Mouse (Mus musculus): ENCODE data around the gene Zfp810.
"Not testable (repeated sequence)": the region's sequence is repeated elsewhere in the genome, so short reads cannot be mapped to it uniquely, and the experiment has no call there.

Zfp810 gene

DNA sequence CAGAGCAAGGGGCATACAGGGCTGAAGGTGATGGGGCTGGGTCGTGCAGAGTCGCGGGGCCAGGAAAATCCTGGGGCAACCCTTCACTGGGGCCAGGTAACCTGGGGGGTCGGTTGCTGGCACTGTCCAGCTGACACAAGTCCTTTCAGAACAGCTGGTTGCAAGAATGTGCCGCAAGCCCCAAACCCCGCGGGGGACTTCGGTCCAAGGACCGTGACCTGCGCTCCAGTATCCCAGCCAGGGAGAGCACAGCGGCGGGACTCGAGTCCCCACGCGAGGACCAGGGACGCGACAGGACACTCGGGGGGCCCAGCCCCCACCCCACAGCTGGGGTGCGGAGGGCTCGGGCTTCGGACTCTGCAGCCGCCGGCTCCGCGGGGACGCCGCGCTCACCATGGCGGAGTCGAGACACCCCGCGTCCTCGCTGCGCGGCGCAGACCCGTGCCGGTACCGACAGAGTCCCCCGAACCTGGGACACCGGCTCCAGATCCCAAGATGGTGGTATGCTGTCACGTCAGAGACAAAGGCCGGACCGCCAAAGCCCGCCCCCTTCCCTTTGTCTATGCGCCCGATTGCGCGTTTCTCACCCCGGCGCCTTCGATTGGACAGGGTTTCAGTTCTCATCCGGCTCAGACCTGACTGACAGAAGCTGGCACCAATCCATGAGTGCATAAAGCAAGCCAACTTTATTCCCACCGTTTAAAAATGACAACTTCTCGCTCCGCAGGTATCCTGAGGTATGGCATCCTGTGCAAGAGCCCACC lies at the start of gene Zfp810:
TSS of gene Zfp810 (minus strand) at position 493 of the 764 bp plus-strand sequence.
- peak; percentile 96 for DNase-seq

DNA sequence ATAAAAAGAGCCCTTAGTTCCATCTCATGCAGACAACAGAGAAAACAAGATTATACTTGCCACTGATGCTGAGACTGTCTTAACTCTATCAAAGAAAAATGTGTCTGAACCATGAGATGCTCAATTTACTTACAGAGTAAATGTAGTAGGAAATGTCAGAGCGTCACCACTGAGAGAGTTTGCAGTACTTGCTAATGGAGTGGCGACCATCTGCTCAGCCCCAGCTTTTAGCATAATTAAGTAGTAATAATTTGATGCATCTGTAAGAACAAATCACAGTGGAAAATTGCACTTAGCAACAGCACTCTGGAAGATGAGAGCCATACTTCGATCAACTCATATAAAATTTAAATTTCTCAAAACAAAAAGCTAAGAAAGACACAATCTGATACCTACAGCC lies 48.5 kb upstream of the Zfp810 start:
- DNase-seq = no peak

DNA sequence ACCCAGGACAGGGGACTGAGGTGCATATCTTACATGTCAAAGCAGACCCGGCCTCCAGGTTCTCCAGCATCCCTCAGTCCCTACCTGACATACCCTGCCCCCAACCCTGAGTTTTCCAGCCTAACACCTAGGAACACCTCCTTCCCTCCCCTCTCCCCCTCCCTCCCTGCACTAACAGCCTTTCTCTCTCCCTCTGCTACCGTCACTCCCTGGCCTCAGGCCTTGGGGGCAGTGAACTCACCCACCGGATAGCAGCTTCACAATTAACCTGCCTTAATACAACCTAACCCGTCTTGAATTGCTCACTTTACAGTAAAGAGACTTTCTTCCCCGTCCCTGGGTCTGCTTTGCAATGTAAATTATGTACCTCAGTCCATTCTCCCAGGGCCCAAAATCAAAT lies 46.5 kb upstream of the Zfp810 start:
- DNase-seq = no peak

DNA sequence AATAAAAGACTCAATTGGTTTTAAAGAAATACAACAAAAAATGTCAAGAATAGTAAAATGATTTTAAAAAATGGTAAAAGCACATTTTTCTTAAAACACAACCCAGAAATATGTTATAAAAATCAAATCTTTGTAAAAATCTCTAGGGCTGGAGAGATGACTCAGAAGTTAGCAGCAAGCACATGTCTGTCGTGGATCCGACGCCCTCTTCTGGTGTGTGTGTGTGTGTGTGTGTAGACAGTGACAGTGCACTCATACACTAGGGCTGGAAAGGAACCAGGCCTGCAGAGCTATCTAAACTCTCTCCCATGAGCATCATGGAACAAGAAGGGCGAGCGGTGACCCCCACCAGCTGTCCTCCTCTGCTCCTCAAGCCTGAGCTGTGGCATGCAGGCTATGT lies 46.0 kb upstream of the Zfp810 start:
- peak in 1 of 2 experiments; percentile 29 for DNase-seq

DNA sequence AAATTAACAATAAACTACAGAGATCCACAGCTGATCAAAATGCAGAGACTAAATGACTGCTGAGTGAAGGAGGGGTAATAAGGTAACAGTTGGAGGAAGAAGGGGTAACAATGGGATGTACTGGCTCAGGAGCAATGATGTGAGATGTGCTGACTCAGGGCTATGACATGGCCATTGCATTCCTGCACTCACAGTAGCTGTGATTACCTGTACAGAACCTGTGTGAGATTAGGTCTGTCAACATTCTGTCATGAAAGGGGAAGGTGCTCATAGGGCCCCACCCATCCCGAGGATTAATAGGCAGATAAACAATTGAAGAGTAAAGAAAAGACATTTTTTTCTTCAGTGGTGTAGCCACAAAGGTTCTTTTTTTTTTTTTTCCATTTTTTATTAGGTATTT lies 32.9 kb upstream of the Zfp810 start:
- DNase-seq = no peak

DNA sequence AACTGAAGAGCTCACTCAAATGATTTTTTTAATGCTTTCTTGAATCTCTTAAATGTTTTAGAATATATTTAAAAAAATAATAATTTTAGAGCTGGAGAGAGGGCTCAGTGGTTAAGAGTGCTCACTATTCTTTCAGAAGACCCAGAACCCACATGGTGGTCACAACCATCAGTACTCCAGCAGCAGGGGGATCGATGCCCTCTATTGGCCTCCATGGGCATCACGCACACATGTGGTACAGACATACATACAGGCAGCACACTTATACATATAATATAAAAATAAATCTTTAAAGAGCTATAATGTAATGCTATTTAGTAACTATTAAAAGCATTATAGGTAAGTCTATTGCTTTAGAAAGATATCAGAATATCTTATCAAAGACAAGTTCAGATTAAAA lies 29.8 kb upstream of the Zfp810 start:
- DNase-seq = no peak

DNA sequence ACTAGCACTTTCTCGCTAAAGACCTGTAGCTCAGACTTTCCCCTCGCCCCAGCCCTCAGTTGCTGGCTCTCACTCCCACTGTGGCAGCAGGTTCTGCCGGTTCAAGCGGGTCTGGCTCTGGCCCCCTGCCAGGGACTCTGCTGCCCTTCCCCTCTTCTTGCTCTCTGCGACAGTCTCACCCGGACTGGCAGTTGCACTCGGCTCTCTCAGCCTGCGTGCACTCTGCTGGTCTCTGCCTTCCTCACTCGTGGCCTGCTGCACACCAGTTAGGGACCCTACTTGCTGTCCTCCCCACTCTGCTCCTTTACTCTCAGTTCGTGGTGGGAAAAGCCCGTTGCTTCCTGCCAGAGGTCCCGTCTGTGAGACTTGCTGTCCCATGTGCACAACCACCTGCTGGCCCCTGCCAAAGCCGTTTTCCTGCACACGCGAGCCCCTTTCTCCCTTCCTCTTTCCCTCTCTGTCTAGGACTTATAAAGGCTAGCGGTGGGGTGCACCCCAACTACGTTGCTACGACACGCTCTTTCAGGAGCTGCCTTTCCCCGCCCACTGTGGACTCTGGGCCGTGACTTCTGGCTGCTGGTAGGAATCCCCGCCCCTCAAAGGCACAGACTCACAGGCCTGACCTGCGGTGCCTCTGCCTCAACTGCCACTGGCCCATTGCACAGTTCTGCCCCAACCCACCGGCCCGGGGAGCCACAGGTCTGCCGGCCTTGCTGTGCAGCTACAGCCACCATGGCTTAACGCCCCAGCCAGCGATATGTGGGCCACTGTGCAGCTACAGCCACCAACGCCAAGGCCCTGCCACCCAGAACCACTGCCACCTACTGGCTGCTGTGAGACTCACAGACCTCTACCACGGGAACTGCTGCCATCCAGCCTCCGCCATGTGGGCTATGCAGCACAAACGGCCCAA lies 20.3 kb upstream of the Zfp810 start:
- DNase-seq = peak; percentile 90 to 94

DNA sequence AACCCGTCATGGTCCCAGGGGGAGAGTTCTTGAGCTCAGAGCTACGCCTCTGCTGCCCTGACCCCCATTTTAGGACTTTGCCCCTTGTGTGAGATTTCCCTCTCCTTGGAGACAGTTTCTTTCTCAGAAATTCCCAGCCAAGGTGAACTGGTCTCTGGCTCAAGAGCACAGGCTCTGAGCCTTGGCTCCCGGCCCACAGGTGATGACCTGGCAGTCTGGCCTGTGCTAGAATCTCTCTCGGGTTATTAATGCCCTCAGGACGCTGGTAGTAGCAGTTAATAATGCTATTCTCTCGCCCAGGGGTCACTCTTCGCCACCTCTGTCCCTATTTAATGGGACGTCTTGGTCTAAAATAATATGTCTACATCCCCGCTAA lies 19.6 kb upstream of the Zfp810 start:
- DNase-seq = peak; percentile 48 to 64

DNA sequence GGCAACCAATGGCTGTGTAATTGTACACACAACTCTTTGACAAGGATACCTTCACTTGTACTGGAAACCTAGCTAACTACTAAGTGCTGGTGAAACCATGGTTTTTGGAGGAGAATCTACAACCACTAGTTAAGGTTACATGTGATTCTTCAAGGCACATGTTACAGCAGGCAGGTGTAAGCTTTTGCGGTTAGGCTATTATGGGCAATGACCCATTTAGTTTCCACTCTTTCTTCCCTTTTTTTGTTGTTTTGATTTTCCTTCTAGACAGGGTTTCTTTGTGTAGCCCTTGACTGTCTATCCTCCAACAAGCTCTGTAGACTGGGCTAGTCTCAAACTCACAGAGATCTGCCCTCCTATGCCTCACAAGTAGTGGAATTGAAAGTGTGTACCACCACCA lies 17.1 kb upstream of the Zfp810 start:
- DNase-seq = no peak

DNA sequence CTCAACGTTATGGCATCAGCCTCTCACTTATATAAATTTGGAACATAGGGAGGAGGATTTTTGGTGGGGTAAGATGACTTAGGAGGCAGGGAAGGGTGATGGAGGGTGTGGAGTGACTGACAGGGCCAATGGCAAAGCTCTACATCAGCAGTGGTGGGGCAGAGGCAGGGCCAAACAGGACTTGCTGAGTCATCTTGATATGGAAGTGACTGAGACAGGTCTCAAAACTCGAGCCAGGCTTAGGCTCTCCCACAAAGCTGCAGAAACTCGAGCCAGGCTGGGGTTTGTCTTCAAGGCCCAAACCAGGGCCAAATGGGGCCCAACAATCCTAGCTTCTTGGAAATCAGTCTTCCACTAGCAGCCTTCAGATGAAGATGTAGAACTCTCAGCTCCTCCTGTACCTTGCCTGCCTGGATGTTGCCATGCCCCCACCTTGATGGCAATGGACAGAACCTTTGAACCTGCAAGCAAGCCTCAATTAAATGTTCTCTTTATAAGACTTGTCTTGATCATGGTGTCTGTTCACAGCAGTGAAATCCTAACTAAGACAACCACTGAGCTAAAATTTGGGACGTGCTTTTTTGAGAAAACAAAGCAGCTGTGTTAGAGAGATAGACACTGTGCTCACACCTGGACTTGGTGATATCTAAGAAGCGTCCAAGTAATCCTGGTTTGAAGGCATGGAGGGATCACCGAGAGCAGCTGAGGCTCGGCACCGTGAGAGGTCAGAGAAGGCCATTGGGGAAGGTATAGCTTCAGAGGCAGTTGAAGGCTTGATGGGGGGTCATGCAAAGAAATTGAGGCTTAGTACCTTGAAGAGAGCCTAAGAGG lies 15.1 kb upstream of the Zfp810 start:
- no peak for DNase-seq

DNA sequence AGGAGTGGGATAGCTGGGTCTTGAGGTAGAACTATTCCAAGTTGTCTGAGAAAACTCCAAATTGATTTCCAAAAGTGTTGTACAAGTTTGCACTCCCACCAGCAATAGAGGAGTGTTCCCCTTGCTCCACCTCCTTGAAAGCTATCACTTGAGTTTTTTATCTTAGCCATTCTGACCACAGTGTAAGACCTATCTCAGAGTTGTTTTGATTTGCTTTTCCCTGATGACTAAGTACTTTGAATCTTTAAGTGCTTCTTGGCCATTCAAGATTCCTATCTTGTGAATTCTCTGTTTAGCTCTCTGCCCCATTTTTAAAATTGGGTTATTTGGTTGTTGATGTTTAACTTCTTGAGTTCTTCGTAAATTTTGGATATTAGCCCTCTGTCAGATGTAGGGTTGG lies 11.7 kb upstream of the Zfp810 start:
- no peak for DNase-seq

DNA sequence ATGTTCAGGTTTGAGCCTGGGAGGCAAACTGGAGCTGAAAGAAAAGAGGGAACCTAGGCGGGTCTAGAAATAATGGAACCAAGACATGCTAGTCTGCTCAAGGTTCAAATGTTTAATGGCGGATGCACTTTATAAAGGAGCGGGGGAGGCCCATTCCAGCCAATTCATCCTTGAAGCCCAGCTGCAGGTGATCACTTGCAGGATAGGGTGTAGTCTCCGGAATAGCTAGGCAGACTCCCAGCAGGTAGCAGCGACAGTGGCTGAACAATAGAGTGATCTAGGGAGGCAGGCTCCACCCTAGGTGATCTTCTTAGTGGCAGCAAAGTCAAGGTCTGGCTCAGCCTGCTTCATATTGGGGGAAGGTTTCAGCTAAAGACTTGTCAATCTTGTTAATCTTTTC lies 8.6 kb upstream of the Zfp810 start:
- not testable (repeated sequence) for DNase-seq

DNA sequence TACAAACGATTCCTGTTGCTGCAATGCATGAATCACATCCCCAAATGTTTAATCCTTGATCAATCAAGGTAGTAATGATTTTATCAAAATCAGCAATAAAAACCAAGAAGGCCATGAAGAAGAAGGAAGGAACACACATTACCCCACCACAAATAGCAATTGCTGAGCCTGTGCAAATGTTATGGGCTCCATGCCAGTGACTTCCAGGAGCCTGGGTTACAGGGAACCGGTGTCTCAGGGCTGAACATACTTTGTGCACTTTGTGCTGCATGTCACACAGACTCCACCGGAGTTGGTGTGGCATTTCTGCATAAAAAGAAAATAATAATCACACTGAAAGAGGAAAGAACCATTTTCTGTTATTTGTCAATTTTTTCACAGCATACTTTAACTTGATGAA lies 6.6 kb upstream of the Zfp810 start:
- no peak for DNase-seq

DNA sequence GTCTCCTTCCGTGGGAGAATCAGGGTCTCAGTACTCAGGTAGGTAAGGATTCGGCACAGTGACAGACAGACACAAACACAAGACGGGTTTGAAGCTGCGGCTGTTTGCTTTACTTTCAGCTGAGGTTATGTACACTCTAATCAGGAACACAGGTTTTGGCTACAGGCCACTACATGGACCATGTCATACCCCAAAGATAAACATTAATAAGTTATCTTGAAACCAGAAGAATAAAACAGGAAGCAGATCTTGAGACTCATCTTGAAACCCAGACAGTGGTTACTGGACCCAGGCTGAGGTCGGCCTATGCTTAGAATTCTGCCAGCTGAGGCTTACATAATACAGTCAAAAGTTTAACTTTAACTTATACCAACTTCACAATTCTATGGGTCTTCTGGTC lies 5.8 kb upstream of the Zfp810 start:
- peak in 1 of 2 experiments; percentile 26 for DNase-seq

DNA sequence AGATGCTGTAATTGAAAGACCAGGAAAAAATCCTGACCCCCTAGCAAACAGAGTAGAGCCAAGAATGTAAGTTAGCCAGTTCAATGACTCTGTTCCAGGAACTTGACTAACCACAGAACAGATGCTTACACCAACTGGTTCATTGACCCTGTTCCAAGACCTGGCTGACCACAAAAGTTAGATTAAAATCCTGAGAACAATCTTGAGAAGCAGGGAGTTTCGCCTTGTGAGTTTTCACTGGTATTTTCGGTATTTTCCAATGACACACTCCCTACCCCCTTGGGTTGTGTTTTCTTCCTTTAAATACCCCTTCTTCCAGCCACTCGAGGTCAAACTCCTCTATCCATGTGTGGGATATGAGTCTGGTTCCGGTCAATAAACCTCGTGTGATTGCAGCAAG lies 2.2 kb upstream of the Zfp810 start:
- no peak for DNase-seq

DNA sequence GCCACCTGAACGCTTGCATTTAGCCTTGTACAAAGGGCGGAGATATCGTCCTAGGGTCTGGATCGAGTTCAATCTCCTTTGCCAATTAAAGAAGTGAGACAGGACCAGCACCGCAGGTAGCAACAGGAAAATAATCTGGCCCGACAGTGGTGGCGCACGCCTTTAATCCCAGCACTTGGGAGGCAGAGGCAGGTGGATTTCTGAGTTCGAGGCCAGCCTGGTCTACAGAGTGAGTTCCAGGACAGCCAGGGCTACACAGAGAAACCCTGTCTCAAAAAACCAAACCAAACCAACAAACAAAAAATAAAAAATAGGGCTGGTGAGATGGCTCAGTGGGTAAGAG lies 443 bp upstream of the Zfp810 start:
- DNase-seq = not testable (repeated sequence)

DNA sequence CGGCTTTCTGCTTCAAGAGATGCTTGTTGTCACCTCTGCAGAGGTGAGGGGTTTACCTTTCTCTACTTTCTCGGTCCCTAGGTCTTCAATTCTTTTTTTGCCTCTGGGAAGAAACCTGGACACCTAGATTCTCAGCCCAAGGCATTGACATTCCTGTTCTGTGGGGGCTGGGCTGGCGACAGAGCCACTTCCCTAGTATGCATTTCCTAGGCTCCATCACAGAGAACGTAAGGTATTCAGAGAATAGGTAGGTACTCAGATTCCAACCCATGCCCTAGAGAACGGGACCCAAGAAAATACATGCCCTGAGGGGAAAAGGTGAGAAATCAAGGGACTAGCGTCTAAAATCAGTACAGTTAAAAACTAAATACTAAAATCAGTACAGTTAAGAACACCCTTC lies 722 bp downstream of the Zfp810 start:
- no peak for DNase-seq

DNA sequence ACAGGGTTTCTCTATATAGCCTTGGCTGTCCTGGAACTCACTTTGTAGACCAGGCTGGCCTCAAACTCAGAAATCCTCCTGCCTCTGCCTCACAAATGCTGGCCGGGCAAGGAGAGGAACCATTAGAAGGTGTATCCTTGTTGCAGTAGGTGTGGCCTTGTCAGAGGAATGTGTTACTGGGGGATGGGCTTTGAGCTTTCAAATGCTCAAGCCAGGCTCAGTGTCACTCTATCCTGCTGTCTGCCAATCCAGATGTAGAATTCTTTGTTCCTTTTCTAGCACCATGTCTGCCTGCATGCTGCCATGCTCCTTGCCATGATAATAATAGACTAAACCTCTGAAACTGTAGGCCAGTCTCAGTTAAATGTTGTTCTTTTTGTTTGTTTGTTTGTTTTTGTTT lies 5.2 kb downstream of the Zfp810 start:
- no peak for DNase-seq

DNA sequence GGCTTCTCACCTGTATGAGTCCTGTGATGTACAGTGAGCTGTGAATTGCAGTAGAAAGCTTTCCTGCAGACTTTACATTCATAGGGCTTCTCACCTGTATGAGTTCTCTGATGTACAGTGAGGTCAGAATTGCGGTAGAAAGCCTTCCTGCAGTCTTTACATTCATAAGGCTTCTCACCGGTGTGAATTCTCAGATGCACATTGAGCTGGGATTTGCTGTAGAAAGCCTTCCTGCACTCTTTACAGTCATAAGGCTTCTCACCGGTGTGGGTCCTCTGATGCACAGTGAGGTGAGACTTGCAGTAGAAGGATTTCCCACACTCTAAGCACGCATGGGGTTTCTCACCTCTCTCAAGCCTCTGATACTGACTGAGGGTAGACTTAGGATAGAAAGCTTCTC lies 28.7 kb downstream of the Zfp810 start:
- no peak for DNase-seq

DNA sequence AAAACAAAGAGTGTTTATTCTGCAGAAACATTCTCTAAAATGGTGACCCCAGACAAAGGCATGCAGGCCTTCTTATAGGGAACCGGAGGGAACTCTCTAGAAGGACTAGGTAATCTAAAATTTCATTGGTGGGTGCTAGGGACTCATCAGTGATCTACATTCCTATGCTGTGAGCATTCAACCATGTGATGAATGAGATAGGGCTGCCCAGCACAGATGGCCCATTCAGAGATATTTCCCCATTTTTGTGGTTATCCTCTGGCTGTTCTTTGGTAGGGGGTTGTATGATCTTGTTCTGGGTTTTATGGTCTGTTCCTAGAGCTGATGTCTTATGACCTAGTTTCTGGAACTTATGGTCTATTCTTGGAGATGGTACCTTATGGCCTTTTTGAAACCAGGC lies 38.6 kb downstream of the Zfp810 start:
- DNase-seq = no peak

DNA sequence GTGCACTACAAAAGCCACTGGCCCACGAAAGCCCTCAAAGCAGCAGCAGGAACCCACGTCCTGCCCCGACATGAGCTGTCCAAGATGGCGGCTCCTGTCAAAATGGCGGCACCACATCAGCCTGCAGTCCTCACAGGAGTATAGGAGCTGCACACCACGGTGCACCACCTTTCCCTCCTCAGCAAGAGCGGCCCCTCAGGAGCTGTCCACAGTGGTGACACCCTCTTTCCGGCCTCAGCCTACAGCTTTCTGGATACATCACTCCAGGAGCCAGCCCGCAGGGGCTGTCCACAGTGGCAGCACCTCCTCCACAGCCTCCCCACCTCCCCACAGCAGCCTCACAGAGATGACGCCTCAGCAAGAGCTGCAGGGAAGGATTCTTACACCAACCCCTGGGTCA lies 44.8 kb downstream of the Zfp810 start:
- DNase-seq = peak in 1 of 2 experiments; percentile 24

DNA sequence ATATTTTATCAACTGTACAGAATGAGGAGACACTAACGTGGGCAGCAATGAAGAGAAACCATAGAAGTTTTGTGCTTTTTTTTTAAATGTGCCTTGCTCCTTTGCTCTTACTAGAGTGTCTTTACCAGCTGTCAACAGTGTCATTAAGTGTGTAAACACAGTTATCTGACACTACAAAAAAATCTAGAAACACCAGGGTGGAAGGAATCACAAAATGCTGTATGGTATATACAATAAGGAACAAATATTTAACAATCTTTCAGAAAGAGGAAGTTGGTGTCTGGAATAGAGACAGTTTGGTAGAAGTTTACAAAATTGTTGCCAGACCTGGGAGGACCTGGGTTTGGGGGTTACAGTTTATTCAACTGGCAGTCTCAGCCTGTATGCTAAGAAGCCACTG lies 45.9 kb downstream of the Zfp810 start:
- DNase-seq = no peak

DNA sequence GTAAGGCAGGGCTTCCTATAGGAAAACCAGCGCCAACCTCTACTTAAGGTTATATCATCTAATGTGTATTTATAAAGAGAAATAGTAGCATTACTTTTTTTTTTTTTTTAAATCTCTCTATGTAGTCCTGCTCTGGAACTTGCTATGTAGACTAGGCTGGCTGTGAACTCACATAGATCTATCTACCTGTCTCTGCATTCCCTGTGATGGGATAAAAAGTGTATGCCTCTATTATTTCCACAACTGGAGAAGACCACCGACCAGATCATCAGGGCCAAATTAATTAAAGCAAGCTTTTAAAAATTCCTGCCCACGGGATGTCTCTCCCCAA lies 47.4 kb downstream of the Zfp810 start:
- no peak for DNase-seq
